Mouse (Mus musculus) myocyte (in vitro differentiated cells): ENCODE measurements at regions not wholly inside any gene's neighbourhood (a gene's known extent, or its start where the extent isn't known, plus 50 kb on each side); places are given as distances from the start of the nearest gene placed in this dataset.

ENCODE experiments used
- CEBPB ChIP-seq: IDR thresholded peaks from 2 replicates; pipeline ENCODE4 v1.6.1; 2011; ENCODE audit warnings: mild to moderate bottlenecking, moderate library complexity; ENCODE audit not compliant: poor library complexity, insufficient read depth, severe bottlenecking
- E2F4 ChIP-seq: IDR thresholded peaks from one replicate; pipeline ENCODE4 v1.6.1; 2011; ENCODE audit warnings: mild to moderate bottlenecking, control low read depth, moderate library complexity; ENCODE audit not compliant: insufficient read depth
- MYOD1 ChIP-seq, 3 experiments: IDR thresholded peaks; one replicate each; pipeline ENCODE4 v1.6.1; 2011; ENCODE audit warnings: control low read depth in 2 of 3, low read depth in 2 of 3, mild to moderate bottlenecking in 2 of 3, moderate library complexity in 1 of 3; ENCODE audit not compliant: insufficient read length in 2 of 3, control insufficient read depth in 1 of 3
- POLR2A ChIP-seq: IDR thresholded peaks from one replicate; pipeline ENCODE4 v1.6.1; 2011; ENCODE audit warnings: low read depth, mild to moderate bottlenecking, control low read depth, moderate library complexity; ENCODE audit not compliant: insufficient read length
- REST ChIP-seq: IDR thresholded peaks from one replicate; pipeline ENCODE4 v1.6.1; 2011; ENCODE audit warnings: mild to moderate bottlenecking, control low read depth, moderate library complexity; ENCODE audit not compliant: insufficient read depth, insufficient read length
- TCF12 ChIP-seq: IDR thresholded peaks from one replicate; pipeline ENCODE4 v1.6.1; 2011; ENCODE audit warnings: mild to moderate bottlenecking, control low read depth; ENCODE audit not compliant: poor library complexity, insufficient read depth, severe bottlenecking
- TCF3 ChIP-seq: IDR thresholded peaks from one replicate; pipeline ENCODE4 v1.6.1; 2011; ENCODE audit warnings: low read depth, control low read depth; ENCODE audit not compliant: insufficient read length

GRCm38 (mm10) chr4:84120330-84120729 is 554.7 kb downstream of the Bnc2 start:
- no peak for TF ChIP-seq CEBPB
- TF ChIP-seq POLR2A: no peak
- no peak for TF ChIP-seq TCF12
- no peak for TF ChIP-seq TCF3
- TF ChIP-seq E2F4: no peak
- TF ChIP-seq MYOD1 (IDR thresholded peaks at IDR 0.05; ENCODE audit: control insufficient read depth in 1 of 3, insufficient read length in 2 of 3, low read depth in 2 of 3): no peak
- TF ChIP-seq REST: no peak
